Mouse (Mus musculus) layer of hippocampus, adult 9-10 months (tissue): ENCODE data around the gene Dhrs13.
"Not testable (repeated sequence)": the region's sequence is repeated elsewhere in the genome, so short reads cannot be mapped to it uniquely, and the experiment has no call there.

Source experiments
- DNase-seq: peaks from one replicate; pipeline ENCODE4 v3.0.0; 2022; ENCODE audit warnings: low spot score

The Dhrs13 gene

GRCm38 (mm10) chr11:78042290-78042870 is 10.3 kb downstream of the Dhrs13 start:
- not testable (repeated sequence) for DNase-seq

DNA sequence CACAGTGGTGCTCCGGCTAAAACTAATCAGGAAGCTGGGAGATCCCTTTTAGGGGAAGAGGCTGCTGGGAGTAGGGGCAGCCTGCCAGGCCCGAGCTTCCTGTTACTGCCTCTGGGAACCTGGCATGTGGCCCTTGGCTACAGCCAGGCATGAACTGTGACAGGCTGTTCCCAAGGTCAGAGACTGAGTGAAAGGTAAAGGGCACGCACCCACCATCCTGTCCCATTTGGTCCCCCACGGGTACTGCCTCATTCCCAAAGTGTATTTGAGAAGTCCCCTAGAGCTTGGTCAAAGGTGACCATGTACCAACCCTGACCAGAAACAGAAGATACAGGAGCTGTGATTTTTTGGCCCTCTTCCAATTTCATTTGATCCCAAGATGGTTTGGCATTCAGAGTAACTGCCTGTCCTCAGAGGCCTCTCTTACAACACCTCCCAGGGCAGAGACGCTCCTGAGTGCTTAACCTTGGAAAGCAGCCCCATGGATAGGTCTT is 12.7 kb downstream of the Dhrs13 start:
- no peak for DNase-seq

GRCm38 (mm10) chr11:78048637-78049036 is 16.6 kb downstream of the Dhrs13 start:
- DNase-seq, result not testable (repeated sequence)

DNA sequence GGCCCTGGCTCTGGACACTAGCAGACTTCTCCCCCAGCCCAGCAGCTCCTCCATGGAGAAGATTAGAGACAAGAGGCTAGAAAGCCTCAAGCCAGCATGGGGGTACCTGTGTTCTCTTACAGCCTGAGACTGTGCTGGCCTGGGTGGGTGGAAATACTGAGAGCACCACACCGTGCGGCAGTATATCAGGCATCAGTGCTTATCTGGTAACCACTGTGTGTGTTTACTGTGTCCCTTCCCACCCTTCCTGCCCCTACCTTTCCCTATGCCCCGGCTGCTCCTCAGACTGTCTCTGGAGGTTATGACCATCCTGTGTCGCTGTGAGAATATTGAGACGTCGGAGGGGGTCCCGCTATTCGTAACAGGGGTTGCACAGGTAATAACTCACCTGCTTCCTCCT is 21.0 kb downstream of the Dhrs13 start:
- no peak for DNase-seq

GRCm38 (mm10) chr11:78056946-78057345 is 24.9 kb downstream of the Dhrs13 start:
- DNase-seq, result no peak

- no peak for DNase-seq
Observed at GRCm38 (mm10) chr11:78059833-78060757, 28.0 kb downstream of the Dhrs13 start.

GRCm38 (mm10) chr11:78062563-78062962 is 30.5 kb downstream of the Dhrs13 start:
- DNase-seq, result no peak

DNA sequence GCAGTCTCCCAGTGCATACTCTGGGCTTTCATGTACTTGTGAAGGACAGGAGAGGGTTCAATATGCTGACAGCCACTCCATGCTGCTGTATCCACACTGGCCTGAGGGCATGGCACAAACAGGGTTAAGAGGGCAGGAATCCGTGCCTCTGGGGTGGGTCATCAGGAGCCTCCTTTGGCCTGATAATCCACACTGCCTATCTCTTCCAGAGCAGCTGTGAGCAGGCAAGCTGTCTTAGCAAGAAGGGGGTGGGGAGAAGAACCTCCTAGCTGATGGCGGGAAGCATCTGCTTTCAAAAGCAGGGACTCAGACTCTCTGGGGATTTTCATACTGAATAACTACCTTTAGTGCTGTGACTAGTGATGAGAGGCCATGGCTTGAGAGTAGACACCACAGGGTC is 33.8 kb downstream of the Dhrs13 start:
- no peak for DNase-seq

DNA sequence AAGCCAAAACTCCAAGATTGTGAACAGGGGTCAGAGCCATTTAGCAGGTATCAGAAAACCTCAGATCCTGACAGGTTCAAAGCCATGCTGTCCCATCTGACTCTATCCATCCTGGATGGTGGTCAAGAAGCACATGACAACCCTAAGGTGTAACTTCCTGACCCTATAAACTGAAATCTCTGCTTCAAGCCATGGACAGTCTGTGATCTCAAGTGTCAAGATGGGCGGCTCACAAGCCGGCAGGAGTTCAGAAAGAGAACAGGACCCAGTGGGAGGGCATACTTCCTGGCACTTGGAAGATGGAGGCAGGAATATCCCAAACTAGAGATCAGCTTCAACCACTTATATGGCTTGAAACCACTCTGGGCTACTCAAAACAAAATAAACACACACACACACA is 34.6 kb downstream of the Dhrs13 start:
- DNase-seq, result no peak

- DNase-seq, result no peak
Observed at GRCm38 (mm10) chr11:78067566-78067965, 35.5 kb downstream of the Dhrs13 start.

DNA sequence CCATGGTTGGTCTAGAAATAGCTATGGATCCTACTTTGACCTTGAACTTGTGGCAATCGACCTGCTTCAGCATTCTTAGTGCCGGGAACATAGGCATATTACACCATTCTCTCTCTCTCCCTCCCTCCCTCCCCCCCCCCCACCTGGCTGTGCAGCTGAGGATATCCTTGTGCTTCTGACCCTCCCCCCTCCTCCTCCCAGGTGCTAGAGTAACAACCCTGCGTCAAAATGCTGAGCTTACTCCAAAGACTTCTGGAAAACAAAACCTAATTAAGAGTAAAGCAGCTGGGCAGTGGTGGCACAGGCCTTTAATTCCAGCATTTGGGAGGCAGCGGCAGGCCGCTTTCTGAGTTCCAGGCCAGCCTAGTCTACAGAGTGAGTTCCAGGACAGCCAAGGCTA is 37.0 kb downstream of the Dhrs13 start:
- DNase-seq, result no peak

GRCm38 (mm10) chr11:78069646-78070045 is 37.6 kb downstream of the Dhrs13 start:
- no peak for DNase-seq

DNA sequence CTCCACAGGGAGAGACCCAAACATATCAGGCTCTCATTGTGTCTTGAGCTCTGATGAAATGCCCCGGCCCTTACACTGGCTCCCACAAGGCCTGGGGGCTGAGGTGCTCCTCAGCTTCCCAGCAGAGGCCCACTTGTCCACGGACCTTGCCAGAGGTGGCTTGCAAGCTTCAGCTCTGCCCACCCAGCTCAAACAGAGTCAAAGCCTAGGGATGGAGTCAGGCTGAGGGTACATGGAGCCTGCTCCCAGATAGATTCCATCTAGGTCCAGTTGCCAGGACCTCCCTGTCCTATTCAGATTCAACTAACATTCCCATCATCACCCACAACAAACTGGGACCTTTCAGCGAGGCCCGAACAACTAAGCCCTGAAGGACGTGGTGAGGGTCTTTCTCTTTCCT is 39.9 kb downstream of the Dhrs13 start:
- no peak for DNase-seq

DNA sequence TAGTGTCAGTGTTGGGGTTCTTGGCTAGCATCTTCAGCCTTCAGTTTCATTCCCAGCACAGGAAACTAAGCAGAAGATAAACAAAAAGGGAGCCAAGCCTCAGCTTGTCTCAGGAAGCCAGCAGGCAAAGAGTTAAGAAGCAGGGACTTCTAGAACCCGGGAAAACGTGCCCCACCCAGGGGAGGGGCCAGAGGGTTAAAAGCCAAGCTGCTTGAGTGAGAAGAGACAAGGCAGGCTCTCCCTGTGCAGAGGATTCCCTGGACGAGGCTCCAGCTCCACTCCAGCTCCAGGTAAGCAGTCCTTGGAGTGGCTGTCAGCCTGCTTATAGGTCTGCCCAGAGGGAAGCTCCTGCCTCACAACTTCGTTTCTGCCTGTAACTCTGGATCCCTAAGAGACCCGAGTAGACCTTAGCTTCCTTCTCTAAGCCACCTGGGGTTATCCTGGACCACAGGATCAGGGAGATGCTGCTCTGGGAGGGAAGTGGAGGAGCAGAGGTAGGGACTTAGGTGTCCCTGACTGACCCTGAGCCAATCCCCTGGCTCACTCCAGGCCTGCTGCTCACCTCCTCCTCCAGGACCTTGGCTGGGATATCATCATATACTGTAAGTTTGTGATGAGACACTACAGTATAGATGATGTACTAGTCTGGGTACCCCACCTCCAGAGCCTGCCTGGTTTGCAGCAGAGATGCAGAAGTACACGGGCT is 40.5 kb downstream of the Dhrs13 start:
- no peak for DNase-seq

- no peak for DNase-seq
Observed at GRCm38 (mm10) chr11:78073577-78074276, 41.6 kb downstream of the Dhrs13 start.

DNA sequence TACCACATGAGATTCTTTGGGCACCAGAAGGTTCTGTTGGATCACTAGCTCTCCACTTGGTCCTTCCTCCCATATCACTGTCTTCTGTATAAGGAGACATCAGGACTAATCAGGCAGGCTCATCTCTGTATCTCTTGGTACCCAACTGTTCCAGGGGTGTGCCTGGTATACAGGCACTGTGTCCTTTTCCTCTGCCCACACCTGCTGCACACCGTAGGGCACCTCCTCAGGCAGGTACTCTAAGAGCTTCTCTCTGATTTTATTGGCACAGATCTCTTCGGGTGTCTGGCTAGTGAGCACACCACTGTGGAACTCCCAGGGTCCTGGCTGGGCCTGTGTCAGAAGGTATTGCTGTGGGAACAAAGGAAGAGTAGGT is 42.2 kb downstream of the Dhrs13 start:
- DNase-seq, result no peak

GRCm38 (mm10) chr11:78074666-78075065 is 42.6 kb downstream of the Dhrs13 start:
- no peak for DNase-seq

GRCm38 (mm10) chr11:78079961-78080921 is 48.2 kb downstream of the Dhrs13 start, which contains the start of gene Eral1:
TSS of gene Eral1 (minus strand) at chr11:78080383.
- peak; percentile 68 for DNase-seq

DNA sequence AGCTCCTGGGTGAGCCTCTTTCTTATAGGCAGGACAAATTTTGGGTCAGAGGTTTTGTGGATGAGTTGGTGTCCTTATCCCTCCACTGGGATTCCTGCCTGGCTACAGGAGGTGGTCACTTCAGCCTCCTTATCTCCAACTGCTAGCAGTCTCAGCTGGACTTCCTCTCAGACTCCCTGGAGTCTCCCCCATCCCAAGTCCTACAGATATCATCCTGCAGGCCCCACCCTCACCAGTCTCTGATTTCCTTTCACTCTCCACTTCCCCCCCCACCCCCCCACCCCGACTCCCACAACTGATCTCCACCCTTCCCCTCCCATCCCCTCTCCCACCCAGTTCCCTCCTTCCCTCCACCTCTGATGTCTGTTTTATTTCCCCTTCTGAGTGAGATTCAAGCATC is 51.5 kb downstream of the Dhrs13 start:
- no peak for DNase-seq

DNA sequence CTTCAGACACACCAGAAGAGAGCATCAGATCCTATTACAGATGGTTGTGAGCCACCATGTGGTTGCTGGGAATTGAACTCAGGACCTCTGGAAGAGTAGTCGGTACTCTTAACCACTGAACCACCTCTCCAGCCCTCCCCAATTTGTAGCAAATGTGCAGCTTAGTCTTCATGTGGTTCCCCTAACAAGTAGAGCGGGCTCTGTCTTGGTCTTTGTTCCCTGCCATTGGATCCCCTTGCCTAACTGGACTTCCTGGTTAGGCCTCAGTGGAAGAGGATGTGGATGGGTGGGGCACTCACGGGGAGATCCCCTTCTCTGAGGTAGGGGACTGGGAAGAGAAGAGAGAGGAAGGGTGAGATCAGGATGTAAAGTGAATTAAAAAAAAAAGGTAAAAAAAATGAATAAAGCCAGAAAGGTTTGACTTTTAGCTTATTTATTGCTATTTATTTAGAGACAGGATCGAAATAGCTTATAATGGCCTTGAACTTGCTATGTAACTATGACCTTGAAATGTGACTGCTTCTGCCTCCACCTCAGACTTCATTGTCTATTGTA is 54.9 kb downstream of the Dhrs13 start:
- DNase-seq, result no peak
